Mouse (Mus musculus) limb, embryonic 11.5 days (tissue): ENCODE results near the gene Ifit2. TPM values are rescaled to one million over a fixed set of nuclear protein-coding genes. Genes with fewer than 3 reads are reported as not detected.
"Not testable (repeated sequence)": the region's sequence is repeated elsewhere in the genome, so short reads cannot be mapped to it uniquely, and the experiment has no call there.

Source experiments
- ATAC-seq: fragments of 200-750 bp; cut with Nextera tagmentation; 2 replicates; pipeline ENCODE4 v1.8.0; 2017; ENCODE audit warnings: low read depth; ENCODE audit not compliant: insufficient number of reproducible peaks, low FRiP score, low TSS enrichment
- DNase-seq: peaks from one replicate; pipeline ENCODE4 v3.0.0-alpha.2; 2015; ENCODE audit warnings: low spot score
- H3K27ac ChIP-seq: fragments of 300-500 bp; sonication (generic); replicated peaks from 2 replicates; pipeline ENCODE4 v1.5.1; 2014; ENCODE audit warnings: low read depth, mild to moderate bottlenecking, low read length
- H3K27me3 ChIP-seq: fragments of 300-500 bp; sonication (generic); 2 replicates; pipeline ENCODE4 v1.6.1; 2014; ENCODE audit warnings: mild to moderate bottlenecking, low read length, mixed read lengths; ENCODE audit not compliant: control insufficient read depth, insufficient read depth
- H3K36me3 ChIP-seq: fragments of 300-500 bp; sonication (generic); 2 replicates; pipeline ENCODE4 v1.6.1; 2014; ENCODE audit warnings: mild to moderate bottlenecking, low read length, moderate library complexity, mixed read lengths; ENCODE audit not compliant: control insufficient read depth, insufficient read depth
- H3K4me1 ChIP-seq: fragments of 300-500 bp; sonication (generic); 2 replicates; pipeline ENCODE4 v1.6.1; 2014; ENCODE audit warnings: low read length, mixed read lengths; ENCODE audit not compliant: control insufficient read depth, insufficient read depth
- H3K4me2 ChIP-seq: fragments of 300-500 bp; sonication (generic); 2 replicates; pipeline ENCODE4 v1.6.1; 2014; ENCODE audit warnings: low read depth, mild to moderate bottlenecking, moderate library complexity; ENCODE audit not compliant: severe bottlenecking
- H3K4me3 ChIP-seq: fragments of 300-500 bp; sonication (generic); 2 replicates; pipeline ENCODE4 v1.5.1; 2014; ENCODE audit warnings: low read depth, low read length
- H3K9ac ChIP-seq: fragments of 300-500 bp; sonication (generic); 2 replicates; pipeline ENCODE4 v1.6.1; 2014; ENCODE audit warnings: mild to moderate bottlenecking, low read length
- H3K9me3 ChIP-seq: fragments of 300-500 bp; sonication (generic); 2 replicates; pipeline ENCODE4 v1.6.1; 2016; ENCODE audit warnings: low read length; ENCODE audit not compliant: control insufficient read depth
- WGBS: fragments of 180-500 bp; shearing (Covaris S2); extraction: QIAGEN DNeasy Blood & Tissue Kit; methylation state at CpG from one replicate; pipeline ENCODE4 v1.1.7; 2014; 5-methylcytosine and 5-hydroxymethylcytosine counted together
- polyA plus RNA-seq: library from polyadenylated mRNA; unstranded; fragments of >200 nt; fragmentation: Nextera tagmentation; extraction: Ambion mirVana; gene quantifications from 2 replicates; pipeline ENCODE4 v1.2.1, GENCODE M21; 2014

Ifit2 gene
- polyA plus RNA-seq, 1 experiment from 2014 or later = 8.7 TPM

- no peak for ATAC-seq
- DNase-seq = no peak
- WGBS = 87% methylated on average over 1 of the region's 1 CpGs
- H3K27ac ChIP-seq = no peak overlapping the region
- H3K36me3 ChIP-seq = no peaks in the 10 kb centered on the region
- H3K4me2 ChIP-seq = no peak overlapping the region
- H3K9ac ChIP-seq = no peak overlapping the region
- no peaks in the 10 kb centered on the region for H3K27me3 ChIP-seq
- H3K4me3 ChIP-seq = no peak overlapping the region
- H3K4me1 ChIP-seq = no peaks in the 10 kb centered on the region
- no peaks in the 10 kb centered on the region for H3K9me3 ChIP-seq
Observed at GRCm38 (mm10) chr19:34571080-34571479, 20.6 kb downstream of the Ifit2 start.

GRCm38 (mm10) chr19:34573650-34574049, 23.2 kb downstream of the Ifit2 start:
- H3K27ac ChIP-seq = no peak overlapping the region
- WGBS = 92% methylated on average over 5 of the region's 5 CpGs
- H3K4me2 ChIP-seq = no peak overlapping the region
- H3K4me3 ChIP-seq = no peak overlapping the region
- no peak for DNase-seq
- no peaks in the 10 kb centered on the region for H3K36me3 ChIP-seq
- no peak overlapping the region for H3K9ac ChIP-seq
- no peaks in the 10 kb centered on the region for H3K4me1 ChIP-seq
- no peak for ATAC-seq
- H3K27me3 ChIP-seq = no peaks in the 10 kb centered on the region
- H3K9me3 ChIP-seq = no peaks in the 10 kb centered on the region

- ATAC-seq (no peak), DNase-seq (no peak)
- Histone ChIP-seq H3K36me3 (no peaks in the 10 kb centered on the region), H3K4me2 (no peak overlapping the region), H3K9ac (no peak overlapping the region), H3K9me3 (no peaks in the 10 kb centered on the region), H3K27ac (no peak overlapping the region), H3K4me3 (no peak overlapping the region), H3K27me3 (no peaks in the 10 kb centered on the region), H3K4me1 (no peaks in the 10 kb centered on the region)
- 72% methylated on average over 1 of the region's 1 CpGs for WGBS
Observed at GRCm38 (mm10) chr19:34577121-34577520, 26.6 kb downstream of the Ifit2 start.

GRCm38 (mm10) chr19:34582696-34583095, 32.2 kb downstream of the Ifit2 start:
- H3K4me2 ChIP-seq, H3K4me1 ChIP-seq, H3K4me3 ChIP-seq, H3K27me3 ChIP-seq, H3K9ac ChIP-seq, DNase-seq, ATAC-seq, H3K36me3 ChIP-seq, H3K27ac ChIP-seq, H3K9me3 ChIP-seq: not testable (repeated sequence)
- WGBS = 80% methylated on average over 2 of the region's 2 CpGs

GRCm38 (mm10) chr19:34583126-34583766, 32.8 kb downstream of the Ifit2 start, which contains the start of gene Ifit3:
Ifit3 (plus strand) TSS chr19:34583531.
- not testable (repeated sequence) for H3K36me3 ChIP-seq, H3K4me1 ChIP-seq, H3K27ac ChIP-seq, H3K4me3 ChIP-seq, H3K4me2 ChIP-seq, H3K27me3 ChIP-seq, DNase-seq, H3K9ac ChIP-seq, ATAC-seq, H3K9me3 ChIP-seq
- WGBS = 64% methylated on average over 2 of the region's 2 CpGs

- not testable (repeated sequence) for H3K9me3 ChIP-seq, H3K36me3 ChIP-seq, H3K4me3 ChIP-seq, ATAC-seq, H3K9ac ChIP-seq, DNase-seq, H3K27ac ChIP-seq, H3K4me1 ChIP-seq, H3K4me2 ChIP-seq, H3K27me3 ChIP-seq
- WGBS = 74% methylated on average over 5 of the region's 5 CpGs
Observed at GRCm38 (mm10) chr19:34585740-34586458, 35.4 kb downstream of the Ifit2 start.

GRCm38 (mm10) chr19:34587898-34588692, 37.6 kb downstream of the Ifit2 start:
- H3K4me1 ChIP-seq, H3K9ac ChIP-seq, H3K36me3 ChIP-seq, H3K4me3 ChIP-seq, H3K27ac ChIP-seq, H3K4me2 ChIP-seq, H3K27me3 ChIP-seq, H3K9me3 ChIP-seq, DNase-seq, ATAC-seq: not testable (repeated sequence)
- 87% methylated on average over 5 of the region's 12 CpGs for WGBS

- Histone ChIP-seq H3K4me3 (no peak overlapping the region), H3K36me3 (no peaks in the 10 kb centered on the region), H3K4me1 (no peaks in the 10 kb centered on the region), H3K27ac (no peak overlapping the region), H3K4me2 (no peak overlapping the region), H3K9me3 (no peaks in the 10 kb centered on the region), H3K27me3 (no peaks in the 10 kb centered on the region; the same call in 1 of the 2 replicates), H3K9ac (no peak overlapping the region)
- DNase-seq (no peak), ATAC-seq (no peak)
Observed at GRCm38 (mm10) chr19:34588959-34589358, 38.5 kb downstream of the Ifit2 start.
